Mouse (Mus musculus) heart, adult 2 months (tissue): ENCODE measurements around the gene Olfr1288. TPM values are rescaled to one million over a fixed set of nuclear protein-coding genes. Genes with fewer than 3 reads are reported as not detected.

Experiments used
- DNase-seq, 2 experiments: peaks; one replicate each; pipeline ENCODE4 v3.0.0; 2021
- H3K27ac ChIP-seq: fragments of 200-600 bp; 2 replicates; pipeline ENCODE4 v1.8.1; 2022
- H3K27me3 ChIP-seq: fragments of 200-500 bp; 2 replicates; pipeline ENCODE4 v1.6.1; 2012; ENCODE audit warnings: mild to moderate bottlenecking, low read length, inconsistent platforms, mixed read lengths; ENCODE audit not compliant: control insufficient read depth, insufficient read depth
- H3K36me3 ChIP-seq: fragments of 200-500 bp; 2 replicates; pipeline ENCODE4 v1.6.1; 2012; ENCODE audit warnings: low read length, inconsistent platforms; ENCODE audit not compliant: control insufficient read depth, insufficient read depth
- H3K4me1 ChIP-seq: fragments of 200-500 bp; 2 replicates; pipeline ENCODE4 v1.6.1; 2011; ENCODE audit warnings: low read length; ENCODE audit not compliant: control insufficient read depth, insufficient read depth
- H3K4me3 ChIP-seq: fragments of 200-600 bp; 2 replicates; pipeline ENCODE4 v1.8.1; 2022
- H3K79me2 ChIP-seq: fragments of 200-500 bp; replicated peaks from 2 replicates; pipeline ENCODE4 v1.6.1; 2012; ENCODE audit warnings: mild to moderate bottlenecking, inconsistent platforms, low read length, moderate library complexity, mixed read lengths; ENCODE audit not compliant: control insufficient read depth, insufficient read depth
- H3K9ac ChIP-seq: fragments of 200-500 bp; 2 replicates; pipeline ENCODE4 v1.6.1; 2012; ENCODE audit warnings: low read depth, mild to moderate bottlenecking, control low read depth, inconsistent platforms, low read length, mixed read lengths
- CTCF ChIP-seq: fragments of 200-600 bp; IDR thresholded peaks from 2 replicates; pipeline ENCODE4 v1.8.1; 2022; ENCODE audit warnings: antibody characterized with exemption, mild to moderate bottlenecking, moderate library complexity
- EP300 ChIP-seq: fragments of 200-500 bp; IDR thresholded peaks from 2 replicates; pipeline ENCODE4 v1.6.1; 2011; ENCODE audit warnings: low read depth, low read length, control low read depth; ENCODE audit not compliant: insufficient read depth
- POLR2A ChIP-seq: fragments of 200-500 bp; IDR thresholded peaks from 2 replicates; pipeline ENCODE4 v1.6.1; 2011; ENCODE audit warnings: mild to moderate bottlenecking, low read depth, low read length, control low read depth; ENCODE audit not compliant: insufficient read depth
- WGBS: fragments of 180-500 bp; shearing (Covaris S2); methylation state at CpG from one replicate; pipeline ENCODE4 v1.1.7; 2018; 5-methylcytosine and 5-hydroxymethylcytosine counted together
- intact Hi-C: fragments of 180-260 bp; cut with DNase I; formaldehyde crosslinking; loops from one replicate; pipeline ENCODE4 v1.15.1; 2025
- long read RNA-seq: library from polyadenylated mRNA; stranded (forward); transcript quantifications from one replicate; pipeline ENCODE4 v2.0.0, GENCODE M21; 2021
- polyA plus RNA-seq: library from polyadenylated mRNA; depleted of rRNA; stranded (reverse); fragments of >200 nt; gene quantifications from 2 replicates; pipeline ENCODE4 v1.2.3, GENCODE M21; 2012; rRNA removed
- total RNA-seq, 2 experiments: library from RNA; stranded (reverse); gene quantifications; 2 replicates each; pipeline ENCODE4 v1.2.3; 2021

Gene Olfr1288
- not detected for total RNA-seq
- not detected in 2 replicates for polyA plus RNA-seq
- long read RNA-seq = 0 reads

GRCm38 (mm10) chr2:111473801-111474200, at the start of gene Olfr1288:
Gene Olfr1288 (plus strand): TSS chr2:111474101.
- no peak within 1 kb of the TSS for H3K9ac ChIP-seq
- WGBS = 84% methylated on average over 1 of the region's 1 CpGs

GRCm38 (mm10) chr2:111448842-111449241, 25.1 kb upstream of the Olfr1288 start, which contains the start of gene Olfr1287:
Gene Olfr1287 (plus strand): TSS chr2:111449142.
- no peak within 1 kb of the TSS for H3K9ac ChIP-seq
- no peaks in the 10 kb centered on the region for H3K36me3 ChIP-seq
- no peak within 1 kb of the TSS for H3K27ac ChIP-seq
- H3K27me3 ChIP-seq = no peaks in the 10 kb centered on the region
- H3K4me1 ChIP-seq = no peaks in the 10 kb centered on the region
- H3K79me2 ChIP-seq = no peaks in the 10 kb centered on the region
- intact Hi-C loops = no loop called here
- no peak within 1 kb of the TSS for H3K4me3 ChIP-seq
- TF ChIP-seq EP300 (no peak), CTCF (no peak), POLR2A (no peak)
- 58% methylated on average over 1 of the region's 1 CpGs for WGBS
- DNase-seq = no peak

More at GRCm38 (mm10) chr2:111473801-111474200, at the start of gene Olfr1288:
- Histone ChIP-seq H3K27ac (no peak within 1 kb of the TSS), H3K4me3 (no peak within 1 kb of the TSS), H3K4me1 (no peaks in the 10 kb centered on the region), H3K36me3 (no peaks in the 10 kb centered on the region), H3K27me3 (no peaks in the 10 kb centered on the region), H3K79me2 (no peaks in the 10 kb centered on the region)
- intact Hi-C loops = no loop called here
- TF ChIP-seq CTCF = no peak
- TF ChIP-seq POLR2A = no peak
- TF ChIP-seq EP300 = no peak
- no peak for DNase-seq

- 61% methylated on average over 1 of the region's 1 CpGs for WGBS
- TF ChIP-seq CTCF (no peak), EP300 (no peak), POLR2A (no peak)
- DNase-seq = no peak
These were observed 6.6 kb downstream of the Olfr1288 start, which contains the start of gene Olfr1289 for GRCm38 (mm10) chr2:111480519-111480918. Gene Olfr1289 (plus strand): TSS chr2:111480819.

GRCm38 (mm10) chr2:111493729-111494128, 19.8 kb downstream of the Olfr1288 start, which contains the start of gene Olfr1290:
Gene Olfr1290 (minus strand): TSS chr2:111493829.
- DNase-seq = no peak

More at GRCm38 (mm10) chr2:111480519-111480918, 6.6 kb downstream of the Olfr1288 start, which contains the start of gene Olfr1289:
- Histone ChIP-seq H3K9ac (no peak within 1 kb of the TSS), H3K27ac (no peak within 1 kb of the TSS), H3K27me3 (no peaks in the 10 kb centered on the region), H3K36me3 (no peaks in the 10 kb centered on the region), H3K4me1 (no peaks in the 10 kb centered on the region), H3K4me3 (no peak within 1 kb of the TSS), H3K79me2 (no peaks in the 10 kb centered on the region)
- intact Hi-C loops = no loop called here

GRCm38 (mm10) chr2:111496880-111497279, 23.0 kb downstream of the Olfr1288 start, which contains the start of gene Olfr1291-ps1:
Gene Olfr1291-ps1 (plus strand): TSS chr2:111497180.
- no peaks in the 10 kb centered on the region for H3K4me1 ChIP-seq
- no peak within 1 kb of the TSS for H3K27ac ChIP-seq
- TF ChIP-seq POLR2A (no peak), EP300 (no peak), CTCF (no peak)
- no peaks in the 10 kb centered on the region for H3K36me3 ChIP-seq
- WGBS = 76% methylated on average over 3 of the region's 3 CpGs
- no peaks in the 10 kb centered on the region for H3K27me3 ChIP-seq
- DNase-seq = no peak
- H3K79me2 ChIP-seq = no peaks in the 10 kb centered on the region
- no peak within 1 kb of the TSS for H3K4me3 ChIP-seq
- intact Hi-C loops = no loop called here
- H3K9ac ChIP-seq = no peak within 1 kb of the TSS

More at GRCm38 (mm10) chr2:111493729-111494128, 19.8 kb downstream of the Olfr1288 start, which contains the start of gene Olfr1290:
- no peak for TF ChIP-seq CTCF
- Histone ChIP-seq H3K27ac (no peak within 1 kb of the TSS), H3K27me3 (no peaks in the 10 kb centered on the region), H3K9ac (no peak within 1 kb of the TSS), H3K4me3 (no peak within 1 kb of the TSS), H3K4me1 (no peaks in the 10 kb centered on the region), H3K36me3 (no peaks in the 10 kb centered on the region), H3K79me2 (no peaks in the 10 kb centered on the region)
- intact Hi-C loops = no loop called here
- 59% methylated on average over 5 of the region's 5 CpGs for WGBS

- Histone ChIP-seq H3K79me2 (no peaks in the 10 kb centered on the region), H3K9ac (no peak overlapping the region), H3K27me3 (no peaks in the 10 kb centered on the region), H3K36me3 (no peaks in the 10 kb centered on the region), H3K4me1 (no peaks in the 10 kb centered on the region), H3K27ac (no peak overlapping the region), H3K4me3 (no peak overlapping the region)
- intact Hi-C loops = no loop called here
- TF ChIP-seq CTCF = no peak
- no peak for TF ChIP-seq EP300
- TF ChIP-seq POLR2A = no peak
- WGBS = 79% methylated on average over 10 of the region's 10 CpGs
- no peak for DNase-seq
These were observed 43.5 kb downstream of the Olfr1288 start for GRCm38 (mm10) chr2:111517451-111517850.
